Mouse (Mus musculus): ENCODE results near the gene Efhd2.

The Efhd2 gene

DNA sequence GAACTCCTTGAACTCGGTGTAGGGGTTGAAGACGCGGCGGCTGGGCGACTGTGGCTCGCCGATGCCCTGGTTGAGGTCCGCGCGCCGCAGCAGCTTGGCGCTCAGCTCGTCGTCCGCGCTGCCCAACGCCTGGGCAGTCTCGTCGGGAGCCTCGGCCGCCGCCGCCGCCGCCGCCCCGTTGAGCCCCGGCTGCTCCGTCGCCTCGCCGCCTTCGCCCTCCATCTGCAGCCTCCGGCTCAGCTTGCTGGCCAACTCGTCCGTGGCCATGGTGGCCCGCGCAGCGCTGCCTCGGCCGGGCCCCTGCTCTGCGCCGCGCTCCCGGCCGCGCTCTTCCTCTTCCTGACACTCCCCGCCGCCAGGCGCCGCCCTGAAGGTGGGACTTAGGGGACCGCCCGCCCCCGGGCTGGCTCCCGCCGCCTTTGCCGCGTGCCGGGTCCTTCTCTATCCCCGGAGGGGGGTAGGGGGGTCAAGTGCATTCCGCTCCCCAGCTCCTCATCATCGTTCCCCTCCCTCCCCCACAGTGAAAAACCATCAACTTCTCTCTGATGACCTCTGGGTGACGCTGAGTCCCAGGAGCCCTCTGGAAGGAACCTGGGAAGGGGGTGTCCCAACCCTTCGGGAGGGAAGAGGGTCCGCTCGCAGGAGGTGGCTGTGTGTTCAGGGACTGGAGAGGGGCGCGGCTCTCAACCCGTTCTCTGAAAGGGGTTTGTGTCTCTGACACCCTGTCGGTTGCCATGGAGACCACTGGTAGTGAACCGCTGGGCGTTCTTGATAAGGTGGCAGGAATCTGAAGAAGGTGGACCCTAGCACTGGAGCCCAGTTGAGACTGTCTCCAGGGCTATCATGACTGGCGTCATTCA, at the start of gene Efhd2:
Efhd2 (minus strand) TSS at position 320 of the 860 bp plus-strand sequence.
- peak; percentile 74 to 80 for DNase-seq (ENCODE audit: low spot score in 2 of 2)

- no peak for DNase-seq (ENCODE audit: low spot score in 2 of 2)
Measured at GRCm38 (mm10) chr4:141923961-141924360, 49.2 kb upstream of the Efhd2 start.

DNA sequence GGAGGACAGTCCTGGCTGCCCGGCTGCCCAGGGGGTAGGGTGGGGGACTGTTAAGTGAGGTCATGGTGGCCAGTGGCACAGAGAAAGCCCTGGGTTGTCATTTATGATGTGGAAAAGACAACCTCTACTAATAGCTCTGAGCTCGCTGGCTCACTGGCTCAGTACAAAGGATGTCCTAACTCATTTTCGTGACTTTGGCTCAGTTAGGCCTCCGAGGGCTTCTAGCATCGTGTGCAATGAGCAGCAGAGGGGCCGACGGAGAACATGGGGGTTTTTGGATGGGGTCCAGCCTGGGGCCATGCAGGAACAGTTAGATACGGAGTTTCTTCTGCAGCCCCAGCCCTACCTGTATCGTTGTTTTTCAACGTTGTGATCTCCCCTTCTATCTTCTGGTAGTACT, 45.7 kb upstream of the Efhd2 start:
- DNase-seq (ENCODE audit: low spot score in 2 of 2) = no peak

DNA sequence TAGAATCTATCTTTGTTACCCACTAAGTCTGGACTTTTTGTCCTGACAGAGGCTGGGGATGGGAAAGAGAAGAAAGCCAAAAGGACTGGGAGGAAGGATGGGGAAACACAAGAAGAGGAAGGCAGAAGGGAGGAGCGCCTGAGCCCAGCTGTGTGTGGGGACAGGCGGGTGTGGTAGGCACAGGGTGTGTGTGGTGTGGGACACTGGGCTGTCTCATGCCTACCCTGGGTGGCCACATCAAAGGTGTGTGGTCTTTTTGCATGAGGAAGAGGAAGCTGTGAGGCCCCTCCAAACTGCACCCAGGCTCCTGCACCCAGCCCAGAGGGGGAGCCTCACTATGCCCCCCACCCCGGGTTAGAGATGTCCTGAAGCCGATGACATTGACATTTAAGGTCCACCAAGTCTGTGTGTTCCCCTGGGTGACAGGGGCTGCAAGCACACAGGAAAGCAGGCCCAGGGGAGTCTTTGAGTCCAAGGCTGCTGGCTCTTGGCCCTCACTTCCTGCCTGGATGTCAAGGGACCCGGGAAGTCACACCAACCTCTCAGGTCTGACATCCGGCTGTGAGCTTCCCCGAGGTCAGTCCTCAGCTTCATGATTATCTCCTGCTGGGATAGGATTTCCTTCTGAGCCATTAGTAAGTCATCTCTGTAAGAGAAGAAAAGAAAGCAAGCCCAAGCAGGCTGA, 43.2 kb upstream of the Efhd2 start:
- DNase-seq (ENCODE audit: low spot score in 2 of 2) = no peak

- peak in 1 of 2 experiments; percentile 45 for DNase-seq (ENCODE audit: low spot score in 2 of 2)
Measured at GRCm38 (mm10) chr4:141914040-141914439, 39.3 kb upstream of the Efhd2 start.

- no peak for DNase-seq (ENCODE audit: low spot score in 2 of 2)
Measured at GRCm38 (mm10) chr4:141913201-141913993, 38.7 kb upstream of the Efhd2 start.

GRCm38 (mm10) chr4:141904710-141905109, 30.0 kb upstream of the Efhd2 start:
- DNase-seq (ENCODE audit: low spot score in 2 of 2) = no peak

- no peak for DNase-seq (ENCODE audit: low spot score in 2 of 2)
Measured at GRCm38 (mm10) chr4:141902479-141902858, 27.7 kb upstream of the Efhd2 start.

GRCm38 (mm10) chr4:141901711-141902478, 27.2 kb upstream of the Efhd2 start:
- no peak for DNase-seq (ENCODE audit: low spot score in 2 of 2)

- no peak for DNase-seq (ENCODE audit: low spot score in 2 of 2)
Measured at GRCm38 (mm10) chr4:141900421-141900820, 25.7 kb upstream of the Efhd2 start.

GRCm38 (mm10) chr4:141899936-141900335, 25.2 kb upstream of the Efhd2 start:
- DNase-seq (ENCODE audit: low spot score in 2 of 2) = peak in 1 of 2 experiments; percentile 30

GRCm38 (mm10) chr4:141898905-141899304, 24.2 kb upstream of the Efhd2 start:
- DNase-seq (ENCODE audit: low spot score in 2 of 2) = no peak

DNA sequence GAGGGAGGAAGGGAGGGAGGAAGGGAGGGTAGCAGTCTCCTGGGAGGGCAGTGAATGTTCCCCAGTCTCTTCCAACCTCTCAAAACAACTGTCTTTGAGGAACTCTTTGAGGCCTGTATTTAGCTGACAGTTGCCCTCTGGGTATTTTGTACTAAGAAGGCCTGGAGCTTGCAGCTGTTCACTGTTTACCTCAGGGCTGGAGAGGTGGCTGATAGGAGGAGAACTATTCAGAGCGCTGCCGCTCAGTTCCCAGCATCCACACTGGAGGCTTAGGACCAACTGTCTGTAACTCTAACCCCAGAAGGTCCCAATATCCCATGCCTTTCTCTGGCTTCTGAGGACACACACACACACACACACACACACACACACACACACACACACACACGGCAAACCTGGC, 23.1 kb upstream of the Efhd2 start:
- no peak for DNase-seq (ENCODE audit: low spot score in 2 of 2)

DNA sequence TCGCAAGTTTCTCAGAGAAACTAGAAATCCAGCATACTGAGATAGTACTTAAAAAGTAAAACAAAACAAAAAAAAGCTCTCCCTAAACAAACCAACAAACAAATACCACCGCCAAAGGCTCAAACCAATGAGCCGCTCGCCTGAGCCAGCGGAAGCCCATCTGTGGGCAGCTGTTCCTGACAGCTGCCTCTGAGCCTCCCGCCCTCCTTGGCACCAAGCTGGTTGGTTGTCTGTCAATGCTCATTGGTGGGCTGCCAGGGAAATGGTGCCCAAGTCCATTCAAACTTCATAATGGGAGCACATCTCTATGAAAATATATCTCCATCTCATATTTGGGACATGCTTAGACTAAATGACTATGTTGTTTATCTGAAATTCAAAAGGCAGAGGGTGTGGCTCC, 22.5 kb upstream of the Efhd2 start:
- no peak for DNase-seq (ENCODE audit: low spot score in 2 of 2)

- DNase-seq (ENCODE audit: low spot score in 2 of 2) = no peak
Measured at GRCm38 (mm10) chr4:141895772-141896171, 21.1 kb upstream of the Efhd2 start.

DNA sequence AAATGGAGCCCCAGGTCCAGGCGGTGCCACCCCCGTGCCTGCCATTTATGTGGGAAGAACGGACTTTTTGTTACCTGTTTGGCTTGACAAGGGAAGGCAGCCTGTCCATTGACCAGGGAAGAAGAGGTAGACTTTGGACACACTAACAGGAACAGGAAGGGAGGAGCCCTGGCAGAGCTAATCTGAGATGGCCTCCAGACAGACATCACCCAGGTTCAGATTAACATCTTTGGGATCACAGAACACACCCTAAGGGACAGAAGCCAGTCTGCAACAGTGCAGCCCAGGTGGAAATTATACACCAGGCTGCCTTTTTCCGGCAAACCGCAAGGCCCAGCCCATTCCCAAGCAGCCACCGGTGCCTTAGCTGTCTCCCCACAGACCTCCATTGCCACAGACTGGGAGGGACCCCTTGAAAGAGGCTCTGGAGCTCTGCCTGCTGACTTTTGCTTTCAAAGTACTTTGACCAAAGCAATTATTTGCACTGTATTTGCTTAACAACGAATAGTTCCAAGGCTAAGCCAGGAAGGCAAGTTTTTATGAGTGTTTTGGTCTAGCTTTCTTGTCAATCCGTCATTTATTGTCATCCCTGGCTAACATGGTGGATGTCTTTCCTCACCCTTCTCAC, 18.6 kb upstream of the Efhd2 start:
- DNase-seq (ENCODE audit: low spot score in 2 of 2) = no peak

- DNase-seq (ENCODE audit: low spot score in 2 of 2) = no peak
Measured at GRCm38 (mm10) chr4:141886385-141886968, 11.8 kb upstream of the Efhd2 start.

GRCm38 (mm10) chr4:141885451-141885850, 10.7 kb upstream of the Efhd2 start:
- no peak for DNase-seq (ENCODE audit: low spot score in 2 of 2)

GRCm38 (mm10) chr4:141882858-141883257, 8.1 kb upstream of the Efhd2 start:
- no peak for DNase-seq (ENCODE audit: low spot score in 2 of 2)

GRCm38 (mm10) chr4:141881950-141882349, 7.2 kb upstream of the Efhd2 start:
- DNase-seq (ENCODE audit: low spot score in 2 of 2) = no peak

Measured in frontal cortex, postnatal 10 days (tissue).